Mouse (Mus musculus) T-helper 1 cell (primary cell): ENCODE results near the gene Usp22.
"Not testable (repeated sequence)": the region's sequence is repeated elsewhere in the genome, so short reads cannot be mapped to it uniquely, and the experiment has no call there.

Experiments used
- in situ Hi-C: fragments of 300-600 bp; cut with MboI, MseI; formaldehyde crosslinking; loops from one replicate; pipeline ENCODE4 v1.15.1; 2025; ENCODE audit warnings: high pct_unique_total_duplicates

The Usp22 gene

DNA sequence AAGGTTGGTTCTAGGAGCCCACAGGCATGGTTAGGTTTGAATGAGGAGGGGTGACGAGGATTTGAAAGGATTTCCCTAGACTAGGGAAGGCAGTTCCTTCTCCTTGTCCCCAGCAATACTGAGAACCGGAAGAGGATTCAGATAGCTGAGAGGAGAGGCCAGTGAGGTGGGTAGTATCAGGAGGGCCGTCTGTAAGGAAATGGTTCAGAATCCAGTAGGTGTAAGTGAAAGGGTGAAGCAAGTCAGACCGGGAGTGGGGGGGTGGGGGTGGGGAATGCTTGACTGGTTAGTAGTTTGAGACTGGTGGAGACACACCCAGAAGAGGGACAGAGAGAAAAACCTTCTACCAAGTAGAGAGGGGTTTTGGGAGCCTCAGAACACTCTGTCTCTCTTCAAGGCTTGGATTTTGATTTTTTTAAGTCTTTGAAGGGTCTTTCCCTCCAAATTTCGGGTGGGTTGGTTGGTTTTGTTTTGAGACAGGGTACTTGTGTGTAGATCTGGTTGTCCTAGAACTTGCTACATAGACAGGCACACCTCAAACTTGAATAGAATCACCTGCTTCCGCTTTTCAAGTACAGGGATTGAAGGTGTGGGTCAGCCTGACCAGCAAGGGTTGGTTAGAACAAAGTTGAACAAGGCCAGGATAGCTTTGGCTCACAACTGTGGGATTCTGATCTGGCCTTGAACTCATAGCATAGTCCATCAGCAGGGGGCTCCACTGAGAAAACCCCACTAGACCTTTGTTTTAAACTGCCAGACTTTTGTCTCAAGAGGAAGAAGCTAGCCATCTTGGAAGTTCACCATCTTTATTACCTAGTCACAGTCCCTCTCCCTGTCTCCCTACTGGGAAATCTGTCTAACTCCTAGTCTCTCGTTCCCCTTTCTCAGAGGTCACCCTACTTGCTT, 31.0 kb downstream of the Usp22 start:
- in situ Hi-C loops, result no loop called here

DNA sequence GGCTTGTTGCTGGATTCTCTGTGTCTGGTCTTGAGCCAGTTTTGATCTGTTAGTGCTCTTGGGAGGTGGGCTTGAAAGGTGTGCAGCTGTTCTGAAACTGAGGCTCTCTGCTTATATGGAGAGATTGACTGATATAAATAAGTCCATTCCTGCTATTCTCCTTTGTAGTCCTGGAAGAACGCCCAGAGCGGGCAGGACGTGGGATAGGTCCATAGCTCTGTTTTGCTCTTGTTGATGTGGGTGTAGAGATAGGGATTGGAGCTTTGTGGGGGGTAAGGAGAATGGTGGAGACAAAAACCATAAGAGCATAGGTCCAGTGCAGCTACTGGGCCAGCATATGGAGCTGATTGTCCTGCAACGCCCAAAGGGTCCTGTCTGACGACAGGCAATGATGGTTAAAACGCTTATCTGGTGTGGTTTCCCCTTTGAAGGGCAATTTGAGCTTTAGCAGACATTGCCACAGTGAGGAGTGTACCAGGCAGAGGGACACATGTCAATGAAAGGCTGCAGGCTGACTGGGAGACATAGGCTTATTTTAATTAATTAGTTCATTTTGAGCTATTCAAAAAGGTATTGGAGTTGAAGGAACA, 31.8 kb downstream of the Usp22 start:
- in situ Hi-C loops, result no loop called here

DNA sequence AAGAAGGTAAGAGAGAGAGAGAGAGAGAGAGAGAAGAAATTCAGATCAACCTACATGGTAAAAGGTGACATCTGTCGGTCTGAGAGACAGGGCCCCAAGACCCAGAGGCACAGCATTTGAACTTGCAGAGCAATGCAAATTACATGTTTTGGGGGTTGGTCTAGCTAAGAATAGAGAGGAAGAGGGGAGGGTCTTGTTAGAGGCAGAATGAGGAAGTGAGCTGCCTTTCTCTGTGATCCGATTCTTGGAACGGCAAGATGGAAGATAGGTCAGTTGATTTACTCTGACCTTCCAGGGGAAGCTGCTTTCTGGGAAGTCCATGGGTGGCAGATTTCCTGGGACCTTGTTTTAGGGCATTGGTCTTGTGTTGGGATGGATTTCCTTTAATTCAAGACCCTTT, 32.6 kb downstream of the Usp22 start:
- in situ Hi-C loops, result no loop called here

DNA sequence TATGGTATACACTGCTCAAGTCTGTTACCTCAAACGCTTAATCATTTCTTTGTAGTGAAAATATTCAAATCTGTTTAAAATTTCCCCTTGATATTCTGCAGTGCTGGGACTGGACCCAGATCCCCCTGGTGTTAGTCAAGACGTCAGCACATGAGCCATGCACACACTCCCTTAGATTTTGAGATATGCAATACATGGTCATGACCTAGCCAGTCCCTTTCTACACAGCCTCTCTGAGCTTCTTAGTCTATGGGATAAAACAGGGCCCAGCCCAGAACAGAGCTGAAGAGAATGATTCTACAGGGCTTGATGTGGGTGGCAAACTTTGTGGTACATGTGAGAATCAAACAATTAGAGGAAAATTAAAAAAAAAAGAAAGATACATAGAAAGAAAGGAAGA, 33.2 kb downstream of the Usp22 start:
- in situ Hi-C loops, result no loop called here

DNA sequence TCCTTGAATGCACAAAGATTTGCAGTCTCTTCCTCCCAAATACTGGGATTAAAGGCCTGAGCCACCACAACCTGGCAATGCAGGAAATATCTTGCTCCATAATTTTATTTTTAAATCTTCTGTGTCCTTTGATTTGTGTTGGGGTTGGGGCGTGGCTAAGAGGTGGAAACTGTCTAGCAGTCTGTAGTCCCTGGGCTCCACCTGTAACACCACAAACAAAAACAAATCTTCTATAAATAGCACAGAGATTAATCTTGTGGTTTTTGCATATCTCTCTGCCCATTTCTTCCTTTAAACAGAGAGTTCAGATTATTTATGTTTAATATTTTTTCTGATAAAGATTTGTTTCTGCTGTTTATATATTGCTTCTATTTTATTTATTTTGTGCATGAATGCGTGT, 41.9 kb downstream of the Usp22 start:
- in situ Hi-C loops, result no loop called here

DNA sequence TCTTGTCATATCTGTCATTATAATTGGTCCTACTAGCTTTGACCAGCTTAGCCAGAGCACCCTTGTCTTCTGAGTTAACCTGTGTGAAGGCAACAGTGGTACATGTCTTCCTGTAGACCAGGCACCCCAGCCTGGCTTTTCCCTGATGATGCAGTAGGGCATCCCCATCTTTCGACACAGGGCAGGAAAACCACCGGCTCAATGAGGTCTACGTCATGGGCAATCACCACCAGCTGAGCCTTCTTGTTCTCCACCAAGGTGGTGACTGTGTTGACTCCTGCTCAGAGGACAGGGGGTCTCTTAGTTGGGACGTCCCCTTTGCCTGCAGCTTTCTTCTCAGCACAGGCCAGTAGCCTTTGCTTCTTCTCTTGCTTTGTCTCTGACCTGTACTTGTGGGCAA, 44.2 kb downstream of the Usp22 start:
- in situ Hi-C loops, result not testable (repeated sequence)

DNA sequence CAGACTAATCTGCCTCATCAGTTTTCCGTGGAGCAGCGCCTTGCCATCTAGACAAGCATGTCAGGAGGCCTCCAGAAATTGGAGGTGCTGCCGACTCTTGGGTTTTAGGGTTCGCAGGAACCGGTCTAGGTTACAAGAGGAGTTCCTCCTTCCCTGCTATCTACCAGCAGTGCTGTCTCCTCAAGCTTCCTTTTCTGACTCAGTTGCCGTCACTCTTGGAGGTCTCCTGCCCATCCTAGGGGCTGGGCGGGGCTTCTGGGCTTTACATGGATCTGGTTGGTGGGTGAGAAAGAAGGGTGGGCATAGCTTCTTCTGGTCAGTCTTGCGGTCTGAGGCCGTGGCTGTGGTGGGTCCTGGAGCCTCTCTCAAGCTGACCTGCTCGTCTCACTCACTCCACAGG, 45.5 kb downstream of the Usp22 start:
- in situ Hi-C loops, result no loop called here

DNA sequence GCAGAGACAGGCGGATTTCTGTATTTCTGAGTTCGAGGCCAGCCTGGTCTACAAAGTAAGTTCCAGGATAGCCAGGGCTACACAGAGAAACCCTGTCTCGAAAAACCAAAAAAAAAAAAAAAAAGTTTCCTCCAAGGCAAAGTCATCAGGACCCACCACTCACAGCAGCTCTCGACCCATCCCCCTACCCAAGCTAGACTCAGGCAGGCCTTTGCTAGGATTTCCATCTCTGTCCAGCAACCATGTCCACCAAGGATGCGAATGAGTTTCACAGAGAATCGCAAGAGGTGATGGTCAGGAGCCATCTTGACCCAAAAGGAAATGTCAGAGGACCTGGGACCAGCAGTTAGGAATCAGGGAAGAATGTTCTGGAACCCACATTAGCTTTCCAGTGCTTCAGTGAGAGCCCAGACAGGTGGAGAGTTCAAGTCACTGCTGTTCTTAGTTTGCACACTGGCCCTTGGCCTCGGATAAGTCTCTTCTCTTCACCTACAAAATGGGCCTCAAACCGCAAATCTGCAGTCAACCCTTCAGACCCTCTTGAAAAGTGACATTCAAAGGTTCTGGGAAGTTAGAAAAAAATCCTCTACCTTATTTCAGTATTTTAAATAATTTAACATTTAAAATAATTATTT, 47.3 kb downstream of the Usp22 start:
- in situ Hi-C loops, result no loop called here

DNA sequence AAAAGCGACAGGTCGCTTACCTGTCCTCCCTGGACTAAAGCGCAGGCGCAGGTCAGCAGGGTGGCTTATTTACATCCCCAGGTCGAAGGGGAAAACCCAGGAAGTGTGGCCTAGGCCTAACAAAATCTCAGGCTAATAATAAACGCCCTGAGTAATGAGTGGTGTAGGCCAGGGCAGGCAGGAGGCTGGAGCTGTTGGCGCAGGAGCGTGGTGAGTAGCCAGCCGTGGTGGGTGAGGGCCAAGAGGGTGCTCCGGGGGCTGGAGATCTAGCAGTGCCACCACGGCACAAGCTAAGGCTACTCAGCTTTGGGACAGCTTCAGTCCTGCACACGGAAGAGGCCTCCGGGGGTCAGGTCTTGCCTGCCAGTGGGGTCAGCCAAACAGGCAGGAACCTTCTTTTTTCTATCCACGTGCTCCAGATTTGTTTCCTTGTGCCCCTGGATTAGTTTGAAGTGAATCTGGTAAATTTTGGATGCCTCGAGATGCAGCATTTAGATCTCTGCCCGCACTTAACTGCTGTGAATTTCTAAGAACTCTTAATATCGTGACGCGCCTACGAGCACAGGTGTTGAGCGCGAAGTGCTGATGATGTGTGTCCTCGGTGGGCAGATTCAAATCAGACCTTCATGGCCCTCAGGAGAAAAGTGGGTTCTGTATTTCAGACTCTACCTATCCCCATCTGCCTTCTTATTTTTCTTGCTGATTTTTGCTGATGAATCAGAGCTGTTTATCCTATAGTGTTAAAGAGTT, 48.1 kb downstream of the Usp22 start, which contains the start of gene Tnfrsf13b:
TSS of gene Tnfrsf13b (plus strand) at position 150 of the 750 bp plus-strand sequence.
- in situ Hi-C loops, result no loop called here

DNA sequence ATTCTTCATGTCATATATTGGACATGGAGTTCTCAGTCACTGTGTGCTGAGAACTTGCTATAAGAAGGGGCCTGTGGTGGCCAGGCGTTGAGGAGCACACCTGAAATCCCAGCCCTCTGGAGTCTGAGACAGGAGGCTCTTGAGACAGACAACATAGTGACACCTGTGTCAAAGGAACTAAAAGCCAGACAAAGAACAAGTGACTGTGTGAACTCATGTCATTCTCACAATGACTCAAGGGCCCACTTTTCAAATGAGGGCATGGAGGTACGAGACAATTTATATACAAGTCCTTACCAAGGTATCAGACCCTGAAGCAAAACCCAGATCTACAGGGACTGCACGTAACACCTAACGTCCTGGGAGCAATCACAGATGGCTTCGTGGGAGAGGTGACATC, 48.9 kb downstream of the Usp22 start:
- in situ Hi-C loops, result no loop called here

DNA sequence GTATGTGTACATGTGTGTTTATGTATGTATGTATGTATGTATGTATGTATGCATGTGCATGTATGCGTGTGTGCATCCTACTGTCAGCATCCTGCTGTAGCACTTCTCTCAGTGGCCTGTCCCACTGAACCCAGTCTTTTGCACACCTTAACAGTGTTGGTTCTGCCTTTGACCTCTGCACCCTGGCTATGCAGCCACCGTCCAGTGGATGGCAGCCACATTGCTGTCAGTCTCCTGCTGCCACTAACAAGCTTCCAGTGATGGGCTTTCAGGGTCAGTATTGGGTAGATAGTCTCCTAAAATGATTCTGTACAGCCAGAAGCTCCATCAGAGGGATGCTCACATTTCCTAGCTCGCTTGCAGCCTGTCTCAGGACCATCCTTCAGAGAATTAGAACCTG, 51.0 kb downstream of the Usp22 start:
- in situ Hi-C loops, result no loop called here

DNA sequence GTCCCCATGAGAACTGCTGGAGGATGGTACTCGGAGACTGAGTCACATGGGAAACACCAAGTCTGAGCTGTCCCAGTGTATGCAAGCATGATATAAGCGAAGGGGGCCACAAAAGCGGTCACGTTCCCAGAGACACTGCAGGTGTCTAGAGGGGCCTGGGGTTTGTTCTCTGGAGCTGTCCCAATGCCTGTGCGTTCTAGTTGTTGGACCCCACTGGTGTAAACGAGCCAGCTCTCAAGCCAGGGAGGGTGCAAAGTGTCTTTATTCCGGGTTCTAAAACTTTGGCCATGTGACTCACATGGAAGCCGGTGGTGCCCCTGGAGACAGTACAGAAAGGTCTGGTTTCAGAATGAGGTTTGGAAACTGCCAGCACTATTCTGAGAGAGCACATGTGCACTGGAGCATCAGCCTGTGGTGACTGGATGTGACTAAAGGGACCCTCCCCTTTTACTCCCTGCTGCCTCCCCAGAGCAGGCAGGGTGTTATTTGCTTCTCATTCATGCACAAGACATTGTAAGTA, 52.0 kb downstream of the Usp22 start:
- in situ Hi-C loops, result no loop called here

DNA sequence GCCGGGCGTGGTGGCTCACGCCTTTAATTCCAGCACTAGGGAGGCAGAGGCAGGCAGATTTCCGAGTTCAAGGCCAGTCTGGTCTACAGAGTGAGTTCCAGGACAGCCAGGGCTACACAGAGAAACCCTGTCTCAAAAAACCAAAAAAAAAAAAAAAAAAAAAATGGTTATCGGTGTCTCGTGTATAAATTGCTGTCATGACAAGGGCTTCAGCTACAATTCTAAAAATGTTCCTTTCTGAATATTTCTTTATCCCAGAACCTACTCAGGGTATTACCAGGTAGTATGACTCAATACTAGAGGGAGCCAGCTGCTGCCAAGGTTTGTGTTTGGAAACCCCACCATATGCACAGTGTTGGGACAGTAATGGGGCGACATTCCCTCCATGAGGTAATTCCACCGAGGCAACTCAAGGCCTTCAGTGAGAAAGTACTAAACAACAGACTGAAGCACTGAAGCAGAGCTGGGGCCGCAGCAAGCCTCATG, 52.5 kb downstream of the Usp22 start:
- in situ Hi-C loops, result no loop called here

DNA sequence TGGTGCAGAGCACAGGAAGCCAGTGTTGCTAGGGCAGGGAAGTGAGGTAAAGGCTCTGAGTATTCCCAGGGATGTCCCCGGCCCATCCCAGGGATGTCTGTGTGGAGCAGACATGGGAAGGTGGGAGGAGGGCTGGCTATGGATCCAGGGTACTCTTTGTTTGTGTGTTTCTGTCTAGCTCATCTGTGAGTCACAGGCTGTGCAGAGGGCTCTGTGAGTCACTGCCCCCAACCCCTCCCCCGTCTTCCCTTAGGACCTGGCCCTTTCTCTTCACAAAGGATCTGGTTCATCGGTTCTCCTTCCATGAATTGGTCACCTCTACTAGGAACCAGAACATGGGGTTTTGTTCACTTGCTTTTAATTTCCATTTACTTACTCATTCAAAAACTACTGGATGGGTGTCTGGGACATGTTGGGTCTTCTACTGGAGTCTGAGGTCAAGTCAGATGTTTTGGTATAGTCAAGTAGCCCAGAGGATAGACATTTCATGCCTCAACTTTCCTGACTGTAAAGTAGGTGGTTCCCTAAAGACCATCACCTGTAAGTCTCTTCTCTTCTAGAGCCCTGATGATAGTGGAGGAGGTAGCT, 54.8 kb downstream of the Usp22 start:
- in situ Hi-C loops, result no loop called here

DNA sequence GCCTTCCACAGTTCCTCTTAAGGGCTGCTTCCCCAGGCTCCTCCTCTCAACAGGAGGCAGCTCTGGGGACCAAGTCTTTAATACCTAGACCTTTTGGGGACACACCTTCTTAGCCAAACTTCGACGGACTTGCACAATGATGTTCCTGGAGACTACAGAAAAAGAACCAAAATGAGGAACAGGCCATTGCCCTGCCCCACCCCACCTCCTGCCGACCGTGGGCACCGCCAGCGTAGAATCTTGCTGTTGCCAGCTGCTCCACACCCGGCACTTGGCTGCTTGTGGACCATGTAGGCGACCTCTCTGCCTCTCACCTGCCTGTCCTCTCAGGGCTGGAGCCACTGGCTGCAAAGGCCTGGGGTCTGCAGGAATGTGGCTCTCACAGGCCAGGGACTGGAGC, 58.6 kb downstream of the Usp22 start:
- in situ Hi-C loops, result no loop called here

DNA sequence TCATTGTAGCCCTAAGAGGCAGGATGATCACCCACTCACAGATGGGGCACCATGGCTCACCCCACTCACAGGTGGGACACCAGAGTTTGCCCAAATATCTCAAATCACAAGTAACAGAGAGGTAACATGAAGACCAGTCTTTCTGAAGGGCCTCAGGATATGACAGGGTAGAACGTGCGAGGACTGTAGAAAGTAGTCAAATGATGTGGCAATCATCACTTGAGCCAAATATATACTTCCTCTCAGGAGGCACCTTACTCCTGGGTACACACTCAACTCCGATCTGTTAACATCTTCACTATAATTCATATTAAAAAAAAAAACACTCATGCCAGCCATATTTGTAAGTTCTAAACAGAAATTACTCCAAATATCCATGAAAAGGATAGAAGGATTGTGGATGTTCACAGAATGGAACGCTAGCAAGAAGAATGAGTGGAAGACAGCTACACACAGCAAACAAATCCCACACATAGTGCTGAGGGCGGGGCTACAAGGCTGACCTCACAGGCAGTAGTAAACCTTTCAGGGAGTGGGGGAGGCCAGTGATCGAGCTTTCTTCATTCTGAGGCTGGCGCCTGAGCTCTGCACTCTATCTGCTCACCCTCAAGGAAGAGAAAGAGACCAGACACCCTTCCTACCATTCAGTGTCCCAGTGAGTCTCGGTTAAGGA, 62.4 kb downstream of the Usp22 start:
- in situ Hi-C loops, result no loop called here

DNA sequence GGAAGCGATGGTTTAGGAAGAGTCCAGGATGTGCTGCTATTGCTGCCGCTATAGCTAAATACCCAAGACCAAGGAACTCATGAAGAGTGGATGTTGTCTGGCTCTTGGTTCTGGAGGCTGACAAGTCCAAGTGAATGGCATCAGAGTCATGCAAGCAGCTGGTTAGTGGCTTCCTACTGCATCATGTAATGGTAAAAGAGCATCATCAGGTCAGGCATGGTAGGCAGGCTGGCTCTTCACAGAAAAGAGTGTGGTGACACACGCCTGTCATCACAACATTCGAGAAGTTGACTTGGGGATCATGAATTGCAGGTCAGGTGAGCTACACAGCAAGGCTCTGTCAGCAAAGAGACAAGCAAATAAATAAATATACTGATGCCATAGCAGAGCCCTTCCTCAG, 63.4 kb downstream of the Usp22 start:
- in situ Hi-C loops, result no loop called here

DNA sequence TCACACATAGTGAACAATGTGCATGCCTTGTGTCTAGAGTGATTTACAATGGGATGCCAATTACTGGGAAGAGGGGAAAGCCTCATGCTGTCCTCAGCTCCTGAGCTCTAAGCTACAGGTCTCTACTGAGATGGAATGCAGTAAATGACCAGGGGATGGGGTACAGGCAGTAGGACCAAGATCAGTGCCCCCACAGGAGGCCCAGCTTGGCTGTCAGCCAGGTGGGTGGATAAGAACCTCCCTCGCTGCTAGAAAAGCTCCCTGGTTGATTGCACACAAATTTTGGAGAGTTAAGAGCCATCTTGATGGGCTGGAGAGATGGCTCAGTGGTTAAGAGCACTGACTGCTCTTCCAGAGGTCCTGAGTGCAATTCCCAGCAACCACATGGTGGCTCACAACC, 63.9 kb downstream of the Usp22 start:
- in situ Hi-C loops, result no loop called here

DNA sequence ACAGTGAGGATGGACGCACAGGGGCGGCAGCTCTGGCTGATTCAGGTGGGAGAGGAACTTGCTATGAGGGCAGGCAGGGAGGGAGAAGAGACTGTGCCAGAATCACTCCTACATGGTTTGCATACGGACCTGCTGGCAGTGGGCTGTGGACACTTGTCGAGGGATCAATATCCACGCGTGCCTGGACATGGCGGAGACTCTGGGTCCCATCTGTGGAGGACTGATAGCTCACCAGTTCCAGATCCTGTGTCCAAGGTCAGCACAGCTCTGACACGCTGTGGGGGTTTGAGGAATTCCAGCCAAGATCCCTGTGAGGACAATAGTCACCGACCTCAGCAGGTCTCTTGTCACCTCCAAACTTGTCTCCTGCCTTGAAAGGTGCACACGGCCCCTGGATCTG, 64.7 kb downstream of the Usp22 start:
- in situ Hi-C loops, result no loop called here

DNA sequence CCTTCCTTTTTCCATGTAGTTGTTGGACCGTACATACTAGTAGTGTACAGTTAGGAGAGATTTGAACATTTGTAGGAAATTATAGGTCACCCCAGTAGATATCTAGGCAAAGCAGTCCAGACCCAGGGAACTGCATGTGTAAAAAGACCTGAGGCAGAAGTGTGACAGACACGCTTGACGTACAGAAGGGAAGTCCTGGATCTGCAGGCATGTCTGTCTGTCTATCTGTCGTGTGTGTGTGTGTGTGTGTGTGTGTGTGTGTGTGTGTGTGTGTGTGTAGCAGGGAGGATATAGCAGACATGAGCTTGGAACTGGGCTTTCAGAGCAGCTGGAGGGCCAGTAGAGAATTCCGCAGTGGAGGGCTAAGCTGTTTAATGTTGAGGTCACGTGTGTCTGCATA, 65.1 kb downstream of the Usp22 start:
- in situ Hi-C loops, result loop anchor here (5.0 kb wide), 1 partner anchor 43 kb away; no protein-coding TSS in a partner anchor
